Mouse (Mus musculus) CD8-positive naive resting alpha-beta T cell, adult 57 days (primary cell): ENCODE results near the gene Fam149b. TPM values are rescaled to one million over a fixed set of nuclear protein-coding genes. Genes with fewer than 3 reads are reported as not detected.

ENCODE experiments used
- total RNA-seq: library from RNA; stranded (reverse); gene quantifications from one replicate; pipeline ENCODE4 v1.2.4, GENCODE M21; 2023

Fam149b gene
- 44.9 TPM for total RNA-seq

DNA sequence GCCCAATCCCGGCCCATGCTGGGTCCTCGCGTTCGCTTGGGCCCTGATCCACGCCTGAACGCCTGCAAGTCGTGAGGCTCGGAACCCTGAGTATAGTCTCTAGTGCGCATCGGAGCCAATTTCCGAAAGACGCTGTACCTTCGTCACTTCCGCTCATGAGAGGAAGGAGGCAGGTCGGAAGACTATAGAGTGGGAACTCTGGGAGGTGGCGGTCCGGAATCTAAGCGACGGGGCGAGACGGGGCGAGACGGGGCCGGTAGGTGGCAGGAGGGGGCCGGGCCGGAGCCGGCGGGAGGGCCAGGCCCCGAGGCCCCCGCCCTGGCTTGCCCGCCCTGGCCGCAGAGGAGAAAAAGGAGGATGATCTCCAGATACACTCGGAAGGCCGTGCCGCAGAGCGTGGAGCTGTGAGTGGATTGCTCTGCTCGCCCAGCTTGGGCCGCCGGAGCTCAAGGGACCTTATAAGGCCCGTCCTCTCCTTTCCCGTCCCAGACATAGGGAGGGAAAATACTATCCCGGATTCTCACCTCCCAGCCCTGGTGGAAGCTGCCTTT lies at the start of gene Fam149b, which contains the start of gene Ecd:
Gene Fam149b, plus strand, starts transcription at position 172 of the 551 bp plus-strand sequence.
Gene Ecd, minus strand, starts transcription at position 131 of the 551 bp plus-strand sequence.

GRCm38 (mm10) chr14:20388441-20389129 lies 40.6 kb downstream of the Fam149b start, which contains the start of gene Dnajc9:
Gene Dnajc9 (minus strand): TSS chr14:20388910.

GRCm38 (mm10) chr14:20393205-20393913 lies 45.4 kb downstream of the Fam149b start, which contains the start of gene Mrps16:
Gene Mrps16 (minus strand): TSS chr14:20393634.

Other genes starting within 250 kb of the Fam149b start
- gene Saysd1, start 209.6 kb upstream of the Fam149b start, total RNA-seq, result 8.7 TPM
- 1.7 TPM for gene Kcnk5, start 166.4 kb upstream of the Fam149b start, total RNA-seq
- gene Kcnk16, start 79.0 kb upstream of the Fam149b start, total RNA-seq, result not detected
- 19.0 TPM for gene Nudt13, start 53.5 kb upstream of the Fam149b start, total RNA-seq
- gene Ecd, start within 50 bp of the Fam149b start, total RNA-seq, result 37.2 TPM
- 83.1 TPM for gene Dnajc9, start 40.7 kb downstream of the Fam149b start, total RNA-seq
- gene Mrps16, start 45.5 kb downstream of the Fam149b start, total RNA-seq, result 37.2 TPM
- not detected for gene Cfap70, start 104.1 kb downstream of the Fam149b start, total RNA-seq
- gene Anxa7, start 132.0 kb downstream of the Fam149b start, total RNA-seq, result 43.8 TPM
- gene Mss51, start 148.7 kb downstream of the Fam149b start, total RNA-seq, result 7.5 TPM
- gene Ppp3cb, start 198.4 kb downstream of the Fam149b start, total RNA-seq, result 98.7 TPM